Mouse (Mus musculus): ENCODE measurements around the gene Abcb7. TPM values are rescaled to one million over a fixed set of nuclear protein-coding genes. Genes with fewer than 3 reads are reported as not detected.

Abcb7 gene
- total RNA-seq (2014; rRNA removed; ENCODE audit: low replicate concordance) (11.3 and 21.4 TPM in 2 replicates), polyA plus RNA-seq (2015; fragmentation: Nextera tagmentation; extraction: Ambion mirVana) (5.9 and 6.4 TPM in 2 replicates)

DNA sequence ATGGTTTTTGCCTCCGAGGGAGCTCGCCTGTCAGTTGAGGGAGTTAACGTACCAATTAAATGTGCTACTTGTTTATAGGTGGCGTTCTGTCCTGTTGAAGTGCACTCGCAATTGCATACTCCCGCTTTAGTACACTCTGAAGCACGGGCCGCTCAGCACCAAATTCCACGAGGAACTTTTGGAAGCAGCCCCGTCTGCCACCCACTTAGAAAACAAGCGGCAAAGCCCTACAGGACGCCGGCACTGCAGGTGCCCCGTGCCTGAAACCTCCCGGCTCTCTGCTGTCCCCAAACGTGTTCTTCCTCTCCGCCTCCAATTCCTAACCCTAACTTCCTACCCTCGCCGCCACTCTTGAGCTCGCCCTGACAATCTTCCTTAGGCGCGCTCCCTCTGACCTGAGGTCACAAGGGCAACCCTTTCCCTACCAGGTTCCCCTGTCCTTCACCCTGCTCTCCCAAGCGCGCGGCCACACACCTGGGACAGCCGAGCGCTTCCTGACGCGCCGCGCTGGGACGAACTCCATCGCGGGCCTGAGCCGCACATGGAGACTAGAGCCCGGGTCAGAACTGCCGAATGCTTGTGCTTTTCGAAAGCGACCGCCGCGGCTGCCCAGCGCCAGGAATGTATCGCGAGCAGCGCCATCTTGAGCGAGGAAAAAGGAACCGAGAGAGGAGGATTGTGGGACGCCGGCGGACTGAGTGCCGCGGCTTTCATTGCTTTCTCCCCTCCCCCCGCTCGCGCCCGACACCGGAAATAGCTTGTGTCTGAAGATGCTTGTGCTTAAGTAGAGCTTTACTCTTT is at the start of gene Abcb7:
Abcb7 (minus strand) TSS at position 674 of the 801 bp plus-strand sequence.
- 15% methylated on average over 58 of the region's 58 CpGs for WGBS
- peak; percentile 78 for DNase-seq (ENCODE audit: low spot score)

DNA sequence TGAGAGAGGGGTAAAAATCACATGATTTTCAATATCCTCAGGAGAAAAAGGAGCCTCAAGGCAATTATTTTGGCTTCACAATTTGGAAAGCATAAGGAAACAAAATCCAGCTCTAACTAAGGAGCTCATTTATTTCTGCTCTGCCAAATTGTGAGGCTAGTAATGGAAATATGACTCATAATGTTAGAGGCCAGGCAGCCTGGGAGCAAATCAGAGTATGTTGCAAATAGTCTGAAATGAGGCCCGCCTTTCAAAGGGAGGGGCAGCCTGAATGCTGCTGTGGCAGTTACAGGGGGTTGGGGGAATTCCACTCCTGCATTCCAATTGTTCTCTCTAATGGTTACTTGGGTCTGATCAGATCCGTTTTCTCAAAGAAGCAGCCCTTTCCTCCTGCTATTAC is 48.1 kb upstream of the Abcb7 start:
- no peaks in the 10 kb centered on the region for H3K9me3 ChIP-seq (replicated peaks; ENCODE audit: control insufficient read depth, low read length)
- H3K4me3 ChIP-seq (ENCODE audit: low read depth, low read length): no peak overlapping the region
- ATAC-seq (ENCODE audit: insufficient read depth, low read depth): peak; percentile 62; the same call in 1 of the 2 replicates
- DNase-seq (ENCODE audit: low spot score): peak; percentile 18
- H3K9ac ChIP-seq (replicated peaks; ENCODE audit: low read depth, low read length): no peak overlapping the region
- no peaks in the 10 kb centered on the region for H3K27me3 ChIP-seq (ENCODE audit: control insufficient read depth, insufficient read depth, low read length)
- no peaks in the 10 kb centered on the region for H3K36me3 ChIP-seq (replicated peaks; ENCODE audit: control insufficient read depth, insufficient read depth, low read length)
- H3K27ac ChIP-seq (ENCODE audit: low read depth): no peak overlapping the region
- no peak overlapping the region for H3K4me2 ChIP-seq (ENCODE audit: low read depth, low read length)
- H3K4me1 ChIP-seq (ENCODE audit: control insufficient read depth, insufficient read depth): no peaks in the 10 kb centered on the region
- TF ChIP-seq CTCF (IDR thresholded peaks at IDR 0.05; ENCODE audit: low read depth): no peak
- no peak for TF ChIP-seq EP300 (IDR thresholded peaks at IDR 0.05; ENCODE audit: low read depth)
- 18% methylated on average over 2 of the region's 2 CpGs for WGBS

More for the DNA sequence above, at the start of gene Abcb7:
- Histone ChIP-seq H3K9ac (replicated peaks; ENCODE audit: low read depth, low read length) (peak within 1 kb of the TSS; percentile 66), H3K9me3 (replicated peaks; ENCODE audit: control insufficient read depth, low read length) (no peaks in the 10 kb centered on the region), H3K36me3 (replicated peaks; ENCODE audit: control insufficient read depth, insufficient read depth, low read length) (no peaks in the 10 kb centered on the region), H3K27me3 (ENCODE audit: control insufficient read depth, insufficient read depth, low read length) (no peaks in the 10 kb centered on the region), H3K4me2 (ENCODE audit: low read depth, low read length) (peak within 1 kb of the TSS; percentile 61), H3K27ac (ENCODE audit: low read depth) (peak within 1 kb of the TSS; percentile 93), H3K4me1 (ENCODE audit: control insufficient read depth, insufficient read depth) (no peaks in the 10 kb centered on the region), H3K4me3 (ENCODE audit: low read depth, low read length) (peak within 1 kb of the TSS; percentile 67)
- TF ChIP-seq CTCF (IDR thresholded peaks at IDR 0.05; ENCODE audit: low read depth): 0 out of 2 replicates have a peak, but pooled peaks have one; percentile 10
- no peak for TF ChIP-seq EP300 (IDR thresholded peaks at IDR 0.05; ENCODE audit: low read depth)
- ATAC-seq (ENCODE audit: insufficient read depth, low read depth): peak; percentile 95

DNA sequence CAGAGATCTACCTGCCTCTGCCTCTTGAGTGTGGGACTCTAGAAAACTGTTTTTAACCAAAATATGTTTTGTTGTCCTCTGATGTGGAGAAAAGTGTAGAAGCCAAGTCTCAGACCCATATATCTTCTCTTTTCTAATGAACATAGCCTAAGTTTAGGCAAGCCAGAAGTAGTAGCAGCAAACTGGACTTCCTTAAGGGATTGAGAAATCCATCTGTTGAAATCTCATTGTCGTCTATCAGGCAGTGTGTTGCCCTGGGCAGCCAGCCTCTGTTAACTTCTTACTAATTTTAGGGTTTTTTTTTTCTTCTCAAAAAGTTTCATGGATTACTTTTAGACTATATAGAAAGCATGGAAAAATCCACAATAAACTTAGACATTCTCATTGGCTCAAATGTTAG is 38.8 kb upstream of the Abcb7 start:
- Histone ChIP-seq H3K27ac (ENCODE audit: low read depth) (no peak overlapping the region), H3K9me3 (replicated peaks; ENCODE audit: control insufficient read depth, low read length) (no peaks in the 10 kb centered on the region), H3K4me3 (ENCODE audit: low read depth, low read length) (no peak overlapping the region), H3K4me1 (ENCODE audit: control insufficient read depth, insufficient read depth) (no peaks in the 10 kb centered on the region), H3K27me3 (ENCODE audit: control insufficient read depth, insufficient read depth, low read length) (no peaks in the 10 kb centered on the region), H3K4me2 (ENCODE audit: low read depth, low read length) (no peak overlapping the region), H3K9ac (replicated peaks; ENCODE audit: low read depth, low read length) (no peak overlapping the region), H3K36me3 (replicated peaks; ENCODE audit: control insufficient read depth, insufficient read depth, low read length) (no peaks in the 10 kb centered on the region)
- WGBS: 50% methylated on average over 1 of the region's 1 CpGs
- DNase-seq (ENCODE audit: low spot score) (no peak), ATAC-seq (ENCODE audit: insufficient read depth, low read depth) (no peak)
- no peak for TF ChIP-seq EP300 (IDR thresholded peaks at IDR 0.05; ENCODE audit: low read depth)
- no peak for TF ChIP-seq CTCF (IDR thresholded peaks at IDR 0.05; ENCODE audit: low read depth)

GRCm38 (mm10) chrX:104433456-104433855 is 19.8 kb upstream of the Abcb7 start:
- 29% methylated on average over 1 of the region's 1 CpGs for WGBS

GRCm38 (mm10) chrX:104428108-104428507 is 14.5 kb upstream of the Abcb7 start:
- no peaks in the 10 kb centered on the region for H3K36me3 ChIP-seq (replicated peaks; ENCODE audit: control insufficient read depth, insufficient read depth, low read length)
- no peaks in the 10 kb centered on the region for H3K27me3 ChIP-seq (ENCODE audit: control insufficient read depth, insufficient read depth, low read length)
- H3K4me1 ChIP-seq (ENCODE audit: control insufficient read depth, insufficient read depth): no peaks in the 10 kb centered on the region
- H3K9me3 ChIP-seq (replicated peaks; ENCODE audit: control insufficient read depth, low read length): no peaks in the 10 kb centered on the region
- DNase-seq (ENCODE audit: low spot score) (no peak), ATAC-seq (ENCODE audit: insufficient read depth, low read depth) (no peak)
- no peak overlapping the region for H3K4me3 ChIP-seq (ENCODE audit: low read depth, low read length)
- H3K4me2 ChIP-seq (ENCODE audit: low read depth, low read length): no peak overlapping the region
- TF ChIP-seq EP300 (IDR thresholded peaks at IDR 0.05; ENCODE audit: low read depth) (no peak), CTCF (IDR thresholded peaks at IDR 0.05; ENCODE audit: low read depth) (no peak)
- 55% methylated on average over 3 of the region's 3 CpGs for WGBS
- H3K9ac ChIP-seq (replicated peaks; ENCODE audit: low read depth, low read length): no peak overlapping the region
- no peak overlapping the region for H3K27ac ChIP-seq (ENCODE audit: low read depth)

More at GRCm38 (mm10) chrX:104433456-104433855, 19.8 kb upstream of the Abcb7 start:
- Histone ChIP-seq H3K4me1 (ENCODE audit: control insufficient read depth, insufficient read depth) (no peaks in the 10 kb centered on the region), H3K27me3 (ENCODE audit: control insufficient read depth, insufficient read depth, low read length) (no peaks in the 10 kb centered on the region; the same call in 1 of the 2 replicates), H3K9ac (replicated peaks; ENCODE audit: low read depth, low read length) (no peak overlapping the region), H3K4me2 (ENCODE audit: low read depth, low read length) (no peak overlapping the region), H3K4me3 (ENCODE audit: low read depth, low read length) (no peak overlapping the region), H3K9me3 (replicated peaks; ENCODE audit: control insufficient read depth, low read length) (no peaks in the 10 kb centered on the region), H3K36me3 (replicated peaks; ENCODE audit: control insufficient read depth, insufficient read depth, low read length) (no peaks in the 10 kb centered on the region), H3K27ac (ENCODE audit: low read depth) (no peak overlapping the region)
- no peak for DNase-seq (ENCODE audit: low spot score)
- no peak for TF ChIP-seq EP300 (IDR thresholded peaks at IDR 0.05; ENCODE audit: low read depth)
- TF ChIP-seq CTCF (IDR thresholded peaks at IDR 0.05; ENCODE audit: low read depth): no peak
- no peak for ATAC-seq (ENCODE audit: insufficient read depth, low read depth)

Measured in heart, postnatal 0 days (tissue).